Mouse (Mus musculus): ENCODE results near the gene Cyp4a31. TPM values are rescaled to one million over a fixed set of nuclear protein-coding genes. Genes with fewer than 3 reads are reported as not detected.

The Cyp4a31 gene
- total and polyA plus RNA-seq, 3 experiments, result not detected

DNA sequence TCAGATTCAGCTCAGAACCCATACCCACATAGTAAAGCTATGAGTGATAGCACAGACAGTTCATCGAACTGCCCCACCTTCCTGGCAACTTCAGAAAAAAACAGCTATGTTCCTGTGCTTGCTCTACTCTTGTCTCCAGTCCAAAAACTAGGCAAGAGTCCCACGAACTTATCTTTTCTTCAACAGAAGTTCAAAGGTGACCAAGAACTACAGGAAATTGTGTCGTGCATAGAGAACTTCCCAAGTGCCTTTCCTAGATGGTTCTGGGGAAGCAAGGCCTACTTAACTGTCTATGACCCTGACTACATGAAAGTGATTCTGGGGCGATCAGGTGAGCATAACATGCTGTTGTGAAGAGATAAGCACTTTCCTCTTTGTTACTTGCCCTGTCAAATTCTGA is 44.0 kb upstream of the Cyp4a31 start:
- no peak for DNase-seq (ENCODE audit: extremely low read depth)
- H3K27ac ChIP-seq (ENCODE audit: insufficient read depth, low read depth), result no peak overlapping the region
- dilution Hi-C loops (cut with MboI; ENCODE audit: extremely low pct_ligation_motif_present, extremely low pct_unique_long_range_greater_than_20kb, low sequenced_read_pairs), result no loop called here

DNA sequence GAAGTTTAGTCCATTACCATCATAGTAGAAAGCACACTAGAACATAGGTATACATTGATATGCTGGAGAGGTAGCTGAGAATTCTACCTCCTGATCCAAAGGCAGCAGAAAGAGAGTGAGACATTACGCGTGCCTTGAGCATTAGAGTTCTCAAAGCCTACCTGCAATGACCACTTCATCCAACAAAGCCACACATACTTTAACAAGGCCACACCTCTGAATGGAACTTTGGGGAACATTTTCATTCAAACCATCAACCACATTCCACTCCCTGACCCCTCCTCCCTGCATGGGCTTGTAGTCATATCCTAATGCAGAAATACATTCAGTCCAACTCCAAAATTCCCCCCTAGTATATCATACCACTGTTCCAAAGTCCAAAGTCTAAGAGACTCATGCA is 41.7 kb upstream of the Cyp4a31 start:
- dilution Hi-C loops (cut with MboI; ENCODE audit: extremely low pct_ligation_motif_present, extremely low pct_unique_long_range_greater_than_20kb, low sequenced_read_pairs), result no loop called here

More for the DNA sequence above, 44.0 kb upstream of the Cyp4a31 start:
- Histone ChIP-seq H3K27me3 (replicated peaks) (peaks cover 22% of the 10 kb centered on the region), H3K36me3 (replicated peaks in 1 of 2; ENCODE audit: control insufficient read depth in 1 of 2, insufficient read depth in 1 of 2, low read length in 1 of 2) (no peaks in the 10 kb centered on the region), H3K79me2 (replicated peaks; ENCODE audit: control insufficient read depth, extremely low read depth, insufficient read depth, poor library complexity, severe bottlenecking) (no peaks in the 10 kb centered on the region), H3K4me3 (replicated peaks in 1 of 3; ENCODE audit: low read depth in 2 of 3, low read length in 2 of 3, poor library complexity in 1 of 3) (no peak overlapping the region), H3K4me2 (ENCODE audit: insufficient read depth, low read depth, poor library complexity, severe bottlenecking) (no peak overlapping the region), H3K4me1 (ENCODE audit: control insufficient read depth in 1 of 2, insufficient read depth in 2 of 2) (no peaks in the 10 kb centered on the region), H3K9me3 (replicated peaks; ENCODE audit: low read length) (no peaks in the 10 kb centered on the region), H3K9ac (ENCODE audit: insufficient read depth, low read depth) (no peak overlapping the region)
- TF ChIP-seq TCF12 (IDR thresholded peaks at IDR 0.05; ENCODE audit: low read depth, low read length), result no peak
- TF ChIP-seq SIN3A (IDR thresholded peaks at IDR 0.05; ENCODE audit: low read length), result no peak
- no peak for TF ChIP-seq POLR2A (IDR thresholded peaks at IDR 0.05; ENCODE audit: low read depth, low read length)
- TF ChIP-seq MYC (IDR thresholded peaks at IDR 0.05; ENCODE audit: low read depth, low read length), result no peak
- no peak for TF ChIP-seq NRF1 (IDR thresholded peaks at IDR 0.05; ENCODE audit: low read depth, low read length)
- TF ChIP-seq ZC3H11A (IDR thresholded peaks at IDR 0.05; ENCODE audit: low read depth, low read length), result no peak
- no peak for TF ChIP-seq CHD2 (IDR thresholded peaks at IDR 0.05; ENCODE audit: low read length)
- no peak for TF ChIP-seq TBP (conservative IDR thresholded peaks at IDR 0.05; ENCODE audit: low read depth, low read length)
- TF ChIP-seq E2F4 (IDR thresholded peaks at IDR 0.05; ENCODE audit: insufficient replicate concordance, low read depth, low read length), result no peak
- TF ChIP-seq RAD21 (IDR thresholded peaks at IDR 0.05; ENCODE audit: low read depth, low read length), result no peak
- no peak for TF ChIP-seq PAX5 (IDR thresholded peaks at IDR 0.05; ENCODE audit: low read length)
- TF ChIP-seq NELFE (IDR thresholded peaks at IDR 0.05; ENCODE audit: low read depth, low read length), result no peak
- in situ Hi-C loops (cut with MboI; ENCODE audit: low pct_ligation_motif_present, low pct_unique_long_range_greater_than_20kb, low sequenced_read_pairs), result no loop called here

DNA sequence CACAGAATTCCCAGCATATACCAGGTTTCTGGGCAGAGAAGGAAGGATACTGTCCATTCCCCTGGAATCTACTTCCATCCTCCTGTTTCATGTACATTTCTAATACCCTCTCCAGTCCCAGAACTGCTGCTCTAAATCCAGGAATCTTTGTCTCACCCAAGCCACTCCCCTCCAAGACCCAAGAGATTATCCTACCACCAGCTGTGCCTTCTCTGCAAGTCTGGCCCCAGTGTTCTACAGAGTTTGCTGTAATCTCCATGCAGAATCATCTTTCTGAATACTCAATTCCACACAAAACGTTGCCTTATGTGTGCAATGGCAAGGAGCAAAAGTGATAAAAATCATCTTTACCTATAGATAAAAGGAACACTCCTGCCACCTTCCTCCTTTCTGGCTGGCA is 18.3 kb upstream of the Cyp4a31 start:
- Histone ChIP-seq H3K9me3 (replicated peaks; ENCODE audit: low read length) (no peaks in the 10 kb centered on the region), H3K4me1 (ENCODE audit: control insufficient read depth in 1 of 2, insufficient read depth in 2 of 2) (no peaks in the 10 kb centered on the region), H3K4me2 (ENCODE audit: insufficient read depth, low read depth, poor library complexity, severe bottlenecking) (no peak overlapping the region), H3K4me3 (replicated peaks in 1 of 3; ENCODE audit: low read depth in 2 of 3, low read length in 2 of 3, poor library complexity in 1 of 3) (no peak overlapping the region), H3K9ac (ENCODE audit: insufficient read depth, low read depth) (no peak overlapping the region), H3K27ac (ENCODE audit: insufficient read depth, low read depth) (no peak overlapping the region), H3K36me3 (replicated peaks in 1 of 2; ENCODE audit: control insufficient read depth in 1 of 2, insufficient read depth in 1 of 2, low read length in 1 of 2) (no peaks in the 10 kb centered on the region), H3K79me2 (replicated peaks; ENCODE audit: control insufficient read depth, extremely low read depth, insufficient read depth, poor library complexity, severe bottlenecking) (no peaks in the 10 kb centered on the region), H3K27me3 (replicated peaks) (peaks cover 26% of the 10 kb centered on the region)
- dilution Hi-C loops (cut with MboI; ENCODE audit: extremely low pct_ligation_motif_present, extremely low pct_unique_long_range_greater_than_20kb, low sequenced_read_pairs) (no loop called here), in situ Hi-C loops (cut with MboI; ENCODE audit: low pct_ligation_motif_present, low pct_unique_long_range_greater_than_20kb, low sequenced_read_pairs) (no loop called here)
- no peak for TF ChIP-seq USF2 (conservative IDR thresholded peaks at IDR 0.05; ENCODE audit: low read depth, low read length)
- TF ChIP-seq ZKSCAN1 (IDR thresholded peaks at IDR 0.05; ENCODE audit: borderline replicate concordance, low read depth, low read length), result no peak
- no peak for TF ChIP-seq CHD2 (IDR thresholded peaks at IDR 0.05; ENCODE audit: low read length)
- no peak for TF ChIP-seq TCF12 (IDR thresholded peaks at IDR 0.05; ENCODE audit: low read depth, low read length)
- no peak for TF ChIP-seq ZMIZ1 (IDR thresholded peaks at IDR 0.05; ENCODE audit: low read depth, low read length)
- no peak for TF ChIP-seq GABPA (IDR thresholded peaks at IDR 0.05; ENCODE audit: insufficient replicate concordance, low read depth, low read length)
- no peak for TF ChIP-seq CTCF (conservative IDR thresholded peaks at IDR 0.05 in 1 of 2, IDR thresholded peaks at IDR 0.05 in 1 of 2; ENCODE audit: low read depth in 2 of 2, low read length in 2 of 2)
- no peak for TF ChIP-seq TBP (conservative IDR thresholded peaks at IDR 0.05; ENCODE audit: low read depth, low read length)
- TF ChIP-seq BHLHE40 (IDR thresholded peaks at IDR 0.05; ENCODE audit: low read depth, low read length), result no peak
- DNase-seq (ENCODE audit: extremely low read depth), result no peak

More for the DNA sequence above, 41.7 kb upstream of the Cyp4a31 start:
- no peaks in the 10 kb centered on the region for H3K4me1 ChIP-seq (ENCODE audit: control insufficient read depth in 1 of 2, insufficient read depth in 2 of 2)
- H3K9me3 ChIP-seq (replicated peaks; ENCODE audit: low read length), result no peaks in the 10 kb centered on the region
- H3K27ac ChIP-seq (ENCODE audit: insufficient read depth, low read depth), result no peak overlapping the region
- peaks cover 22% of the 10 kb centered on the region for H3K27me3 ChIP-seq (replicated peaks)
- no peak overlapping the region for H3K4me2 ChIP-seq (ENCODE audit: insufficient read depth, low read depth, poor library complexity, severe bottlenecking)
- no peaks in the 10 kb centered on the region for H3K79me2 ChIP-seq (replicated peaks; ENCODE audit: control insufficient read depth, extremely low read depth, insufficient read depth, poor library complexity, severe bottlenecking)
- no peak overlapping the region for H3K4me3 ChIP-seq (replicated peaks in 1 of 3; ENCODE audit: low read depth in 2 of 3, low read length in 2 of 3, poor library complexity in 1 of 3)
- TF ChIP-seq ZMIZ1 (IDR thresholded peaks at IDR 0.05; ENCODE audit: low read depth, low read length) (no peak), USF1 (IDR thresholded peaks at IDR 0.05; ENCODE audit: low read depth, low read length) (no peak)
- no peak for DNase-seq (ENCODE audit: extremely low read depth)
- in situ Hi-C loops (cut with MboI; ENCODE audit: low pct_ligation_motif_present, low pct_unique_long_range_greater_than_20kb, low sequenced_read_pairs), result no loop called here
- H3K9ac ChIP-seq (ENCODE audit: insufficient read depth, low read depth), result no peak overlapping the region
- H3K36me3 ChIP-seq (replicated peaks in 1 of 2; ENCODE audit: control insufficient read depth in 1 of 2, insufficient read depth in 1 of 2, low read length in 1 of 2), result no peaks in the 10 kb centered on the region
